Mouse (Mus musculus): Measurements from ENCODE around the gene Vamp9.

Vamp9 gene

DNA sequence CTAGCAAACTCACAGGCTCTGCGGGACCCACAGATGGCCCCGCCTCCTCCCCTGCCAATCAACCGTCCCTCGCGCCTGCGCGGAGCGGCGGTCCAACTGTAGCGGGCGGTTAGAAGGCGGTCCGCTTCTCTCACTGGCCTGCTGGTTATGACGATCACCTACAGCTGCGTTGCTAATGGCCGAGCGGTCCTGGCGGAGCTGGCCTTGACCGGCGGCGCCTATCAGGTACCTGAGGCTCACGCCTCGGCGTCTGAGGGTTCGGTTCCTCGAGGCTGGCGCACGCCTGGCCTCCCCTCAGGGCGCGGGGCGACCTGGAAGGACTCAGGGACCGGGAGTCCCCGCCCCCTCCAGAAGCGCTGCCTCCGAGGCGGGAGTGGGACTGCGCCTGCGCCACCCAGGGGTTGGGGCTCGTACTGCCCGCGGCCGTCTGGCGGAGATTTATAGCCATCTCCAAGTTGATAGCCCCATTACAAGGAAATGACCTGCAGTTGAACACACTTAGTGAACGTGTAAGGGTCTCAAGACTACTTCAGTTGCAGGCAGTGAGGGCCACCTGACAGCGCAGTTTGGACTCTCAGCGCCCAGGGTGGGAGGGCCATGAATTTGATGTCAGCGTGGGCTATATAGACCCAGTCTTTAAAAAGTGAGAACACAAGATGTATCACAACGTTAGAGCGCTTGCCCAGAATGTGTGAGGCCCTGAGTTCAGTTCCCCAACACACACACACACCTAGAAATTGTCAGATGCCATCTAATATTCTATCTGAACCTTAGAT is at the start of gene Vamp9:
Gene Vamp9 (plus strand): TSS at position 74 of the 776 bp plus-strand sequence.
- peak; percentile 95 for DNase-seq

DNA sequence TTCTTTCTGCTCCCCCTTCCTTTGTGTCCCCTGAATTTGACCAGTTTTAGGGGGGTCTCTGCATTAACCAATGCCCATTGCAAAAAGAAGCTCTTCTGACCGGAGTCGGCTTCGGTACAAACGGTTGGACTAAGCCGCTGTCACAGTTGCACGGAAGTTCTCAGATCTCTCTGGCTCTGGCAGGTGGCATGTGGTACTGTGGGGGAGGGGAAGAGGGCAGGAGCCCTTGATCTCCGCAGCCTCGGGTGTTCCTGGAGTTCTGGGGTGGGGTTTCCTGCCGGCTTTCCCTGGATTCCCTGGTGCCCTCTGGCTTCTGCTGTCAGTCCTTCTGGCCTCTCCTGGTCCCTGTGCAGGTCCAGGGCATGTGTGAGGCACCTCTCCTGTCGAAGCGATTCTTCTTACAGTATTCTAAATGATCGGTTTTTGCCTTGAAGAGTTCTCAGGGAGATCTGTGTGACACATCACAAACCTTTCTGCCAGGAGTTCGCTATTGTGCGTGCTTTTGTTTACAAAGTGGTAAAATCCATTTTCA is 48.9 kb upstream of the Vamp9 start:
- DNase-seq, result no peak

DNA sequence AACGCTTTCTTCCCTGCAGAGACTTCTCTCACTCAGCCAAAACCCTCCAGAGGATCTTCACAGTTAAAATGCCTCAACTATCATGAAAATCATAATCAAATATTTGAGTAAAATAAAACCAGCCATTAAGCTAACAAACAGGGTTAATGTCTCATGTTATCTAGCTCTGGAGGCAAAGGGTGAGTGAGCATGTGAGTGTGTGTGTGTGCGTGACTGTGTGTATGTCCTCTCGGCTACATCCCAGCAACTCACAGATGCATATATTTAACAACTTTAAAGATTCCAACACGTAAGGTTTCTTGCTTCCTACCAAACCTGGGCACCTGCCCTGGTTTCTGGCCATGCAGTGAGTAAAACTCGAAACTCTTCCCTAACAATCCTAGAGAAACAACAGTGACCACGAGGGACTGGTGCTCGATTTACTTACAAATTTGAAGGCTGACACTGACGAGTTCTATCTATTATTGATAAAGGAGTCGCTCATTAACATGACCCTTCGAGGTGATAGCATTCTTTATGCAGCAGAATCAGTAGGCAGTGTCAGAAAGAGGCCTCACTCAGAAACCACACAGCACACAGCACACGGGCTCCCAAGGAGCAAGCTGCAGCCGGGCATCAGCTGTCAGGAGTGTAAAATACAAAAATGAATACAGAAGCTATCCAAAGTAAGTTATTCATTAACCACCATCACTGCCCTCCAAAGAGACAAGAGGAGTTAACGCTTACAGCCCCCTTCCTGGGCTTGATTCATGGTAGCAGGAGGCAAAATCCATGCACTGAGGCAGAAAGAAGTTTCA is 46.2 kb upstream of the Vamp9 start:
- no peak for DNase-seq

DNA sequence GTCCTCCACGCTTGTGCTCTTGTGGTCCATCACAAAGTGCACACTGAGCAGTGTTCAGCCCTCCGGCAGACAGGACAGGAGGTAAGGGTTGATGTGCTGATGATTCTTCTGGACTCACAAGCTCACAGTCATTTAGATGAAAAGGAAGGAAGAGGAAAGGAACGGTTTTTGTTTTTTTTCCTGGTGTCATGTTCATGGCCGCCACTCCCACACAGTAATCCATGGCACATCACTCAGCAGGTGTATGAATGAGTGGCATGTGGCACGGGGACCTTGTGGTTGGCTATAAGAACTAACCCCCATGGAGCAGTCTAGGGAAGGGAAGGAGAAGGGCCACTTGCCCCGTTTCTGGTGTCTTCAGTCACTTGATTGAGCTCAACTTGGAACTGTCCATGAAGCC is 44.2 kb upstream of the Vamp9 start:
- DNase-seq, result no peak

DNA sequence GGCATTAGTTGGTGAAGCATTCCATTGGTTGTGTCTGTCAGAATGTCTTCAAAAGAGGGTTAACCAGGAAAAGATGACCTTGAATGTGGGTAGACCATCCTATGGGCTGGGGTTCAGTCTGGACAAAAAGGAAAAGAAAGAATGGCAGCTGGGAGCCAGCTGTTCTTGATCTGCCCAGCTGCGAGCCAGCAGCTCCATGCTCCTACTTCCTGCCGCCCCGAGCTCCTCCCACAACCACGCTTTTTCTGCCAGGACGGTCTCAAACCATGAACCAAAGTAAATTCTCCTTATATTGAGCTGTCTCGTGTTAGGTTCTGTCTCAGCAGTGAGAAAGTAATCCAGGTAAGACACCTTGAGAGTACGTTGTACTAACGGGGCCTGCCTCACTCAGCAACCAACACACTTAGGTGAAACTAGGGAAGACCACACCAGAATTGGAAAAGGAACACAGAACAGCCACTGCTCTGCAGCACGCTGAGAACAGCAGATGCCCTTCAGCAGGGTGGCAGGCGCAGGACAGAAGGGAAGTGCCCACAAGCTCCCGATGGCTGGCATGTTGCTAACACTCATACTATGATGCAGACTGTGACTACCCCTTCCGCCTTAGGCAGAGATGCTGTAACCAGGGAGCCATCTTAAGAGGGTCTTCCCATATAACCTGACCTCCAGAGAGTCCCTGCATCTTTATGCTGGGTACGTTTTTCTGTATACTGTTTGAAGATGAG is 42.2 kb upstream of the Vamp9 start:
- DNase-seq, result peak; percentile 48

DNA sequence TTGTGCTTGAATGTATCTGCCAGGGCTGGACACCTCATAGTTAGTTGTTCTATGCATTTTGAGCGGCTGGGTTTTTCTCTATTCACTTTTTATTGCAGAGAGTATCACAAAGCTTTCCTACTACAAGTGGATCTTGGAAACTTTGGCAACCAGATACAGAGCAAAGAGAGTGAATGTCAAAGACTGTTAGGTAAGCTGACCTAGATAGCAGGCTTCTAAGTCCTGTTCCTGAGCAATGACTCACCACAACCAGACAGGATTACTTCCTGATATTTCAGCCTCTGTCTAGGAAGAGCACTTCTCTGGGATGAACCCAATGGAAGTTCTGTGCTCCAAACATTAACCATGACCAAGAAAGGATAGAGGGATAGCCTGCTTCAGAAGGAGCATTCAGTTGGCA is 40.3 kb upstream of the Vamp9 start:
- no peak for DNase-seq

DNA sequence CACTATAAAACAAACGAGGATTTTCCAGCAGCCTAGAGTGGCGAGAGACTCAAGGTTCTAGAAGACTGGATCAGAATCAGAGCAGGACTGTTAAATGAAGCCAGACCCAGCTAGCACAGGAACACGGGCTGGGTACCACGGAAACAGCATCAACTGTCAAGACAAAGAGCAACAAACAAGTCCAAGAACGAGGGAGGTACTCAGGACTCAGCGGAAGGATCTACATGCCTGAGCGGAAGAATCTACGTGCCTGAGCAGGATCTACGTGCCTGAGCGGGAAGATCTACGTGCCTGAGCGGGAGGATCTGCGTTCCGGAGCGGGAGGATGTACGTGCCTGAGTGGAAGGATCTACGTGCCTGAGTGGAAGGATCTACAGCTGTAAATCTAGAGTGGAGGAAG is 37.8 kb upstream of the Vamp9 start:
- no peak for DNase-seq

DNA sequence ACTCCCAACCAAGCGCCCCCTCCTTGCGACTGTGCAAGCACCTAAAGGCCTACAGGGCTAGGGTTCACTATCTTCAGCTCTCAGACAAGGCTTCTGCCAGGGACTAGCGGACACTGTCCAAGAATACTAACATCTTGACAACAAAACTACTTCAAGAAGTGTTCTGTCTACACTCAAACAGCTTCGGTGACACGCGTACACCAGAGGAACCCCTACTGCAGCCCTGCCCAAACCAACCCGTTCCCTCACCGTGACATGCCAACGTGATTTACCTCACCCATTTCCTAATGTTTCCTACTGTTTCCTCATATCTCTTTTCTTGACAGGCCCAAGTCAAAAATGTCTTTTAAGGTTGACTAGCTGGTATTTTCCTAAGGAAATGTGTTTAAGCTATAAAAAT is 37.1 kb upstream of the Vamp9 start:
- no peak for DNase-seq

DNA sequence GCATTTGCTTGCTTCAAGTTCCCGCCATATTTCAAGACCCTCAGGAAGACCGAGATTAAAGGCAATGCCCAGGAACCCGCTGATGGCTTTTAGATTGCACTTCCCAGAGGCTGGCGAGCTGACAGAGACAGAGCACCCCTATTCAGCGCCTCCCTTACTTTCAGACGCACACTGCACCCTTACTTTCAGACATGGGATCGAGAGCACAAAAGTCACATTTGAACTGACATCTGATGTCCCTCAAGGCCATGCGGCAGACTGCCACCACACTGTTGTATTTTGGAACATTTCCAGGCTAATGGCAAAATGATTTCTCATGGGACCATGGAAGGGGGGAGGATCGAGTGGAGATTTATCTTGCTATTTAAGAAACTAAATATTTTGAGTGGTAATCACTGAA is 28.5 kb upstream of the Vamp9 start:
- DNase-seq, result no peak

DNA sequence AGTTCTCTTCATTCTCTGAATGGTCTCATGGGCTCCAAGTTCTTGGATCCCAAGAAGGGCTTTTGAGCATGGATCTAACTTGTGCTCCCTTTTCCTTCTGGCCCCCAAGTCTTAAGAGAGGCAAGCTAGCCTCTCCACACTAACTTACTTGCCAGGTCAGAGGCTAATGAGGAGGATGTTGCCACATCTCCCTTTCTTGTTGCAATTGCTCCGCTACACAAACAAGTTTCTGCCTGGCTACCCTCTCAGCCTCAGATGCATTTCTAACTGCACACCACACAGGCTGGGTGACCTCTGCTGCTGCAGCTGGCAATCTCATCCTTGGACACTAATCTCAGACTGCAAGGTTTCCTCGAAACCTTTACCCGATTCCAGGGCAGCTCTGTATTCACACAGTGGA is 23.6 kb upstream of the Vamp9 start:
- DNase-seq, result no peak

DNA sequence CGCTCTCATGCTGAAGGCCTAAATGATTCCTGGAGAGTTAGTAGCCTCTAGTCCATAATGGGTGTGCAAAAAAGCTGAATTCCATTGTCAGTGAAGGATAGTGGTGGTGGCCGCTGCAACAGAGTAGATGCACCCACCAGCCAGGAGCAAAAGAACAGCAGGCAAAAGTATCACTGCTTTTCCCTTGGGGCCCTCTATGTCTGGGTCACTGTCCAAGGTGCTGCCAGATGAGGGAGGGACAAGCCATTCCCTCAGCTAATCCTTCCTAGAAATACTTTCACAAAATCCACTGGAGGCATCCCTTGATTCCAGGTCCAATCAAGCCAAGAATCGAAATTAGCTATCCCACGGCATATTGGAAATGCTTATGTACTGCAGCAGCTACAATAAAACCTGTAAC is 22.0 kb upstream of the Vamp9 start:
- DNase-seq, result no peak

DNA sequence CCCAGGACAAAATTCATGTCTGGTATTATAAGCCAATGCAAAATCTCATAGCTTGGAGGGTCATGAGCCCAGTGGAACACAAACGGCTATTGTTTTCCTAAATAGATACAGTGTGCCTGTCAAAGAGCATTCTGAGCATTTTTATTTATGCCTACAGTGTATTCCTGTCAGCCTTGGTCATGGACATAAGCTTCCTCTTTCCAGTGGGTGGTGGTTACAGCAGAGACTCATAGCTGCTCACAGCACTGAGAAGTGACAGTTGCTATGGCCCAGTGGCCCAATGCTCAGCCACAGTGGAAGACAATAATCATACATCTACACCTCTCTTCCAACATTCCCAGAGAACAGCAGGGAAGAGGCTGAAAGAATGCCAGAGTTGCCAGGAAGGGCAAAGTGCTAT is 18.9 kb upstream of the Vamp9 start:
- no peak for DNase-seq

DNA sequence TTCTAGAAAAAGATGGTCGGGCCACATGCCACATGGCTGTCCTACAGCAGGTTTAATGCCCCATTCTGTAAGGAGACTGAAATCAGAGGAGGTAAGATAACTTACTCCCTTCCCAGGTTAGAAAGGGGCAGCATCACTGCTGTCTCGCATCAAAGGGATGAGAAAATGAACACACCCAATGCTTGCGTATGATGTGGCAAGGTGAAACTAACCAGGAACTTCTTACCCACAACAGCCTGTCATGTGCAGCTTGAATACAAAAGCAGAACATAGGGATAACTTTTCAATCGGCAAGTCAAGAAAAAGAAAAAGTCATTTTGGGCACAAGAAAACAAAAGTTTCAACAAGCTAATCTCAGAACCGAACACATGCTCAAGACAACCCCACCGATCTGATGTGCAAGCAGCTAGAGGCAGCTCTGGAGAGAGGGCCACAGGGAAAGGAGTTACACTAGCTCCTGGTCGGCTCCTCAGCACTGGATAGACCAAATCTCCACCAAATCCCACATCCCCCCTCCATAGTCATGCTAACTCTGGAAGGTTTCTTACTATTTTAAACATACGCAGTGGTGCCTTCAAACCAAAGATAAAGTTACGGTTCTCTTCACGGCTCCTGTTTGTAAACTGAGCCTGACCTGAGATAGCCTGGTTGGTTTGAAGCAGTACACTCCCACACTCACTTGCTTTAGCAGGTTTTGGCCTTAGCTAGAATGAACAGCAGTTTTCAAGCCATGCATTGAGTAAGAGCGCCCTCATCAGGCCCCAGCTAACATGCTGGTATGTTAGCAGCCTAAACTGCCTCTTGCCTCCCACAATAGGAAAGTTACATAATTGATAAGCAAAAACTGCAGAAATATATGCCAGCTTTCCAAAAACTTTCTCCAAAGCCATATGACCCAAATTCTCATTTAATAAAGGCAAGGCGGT is 14.3 kb upstream of the Vamp9 start:
- peak; percentile 60 for DNase-seq

DNA sequence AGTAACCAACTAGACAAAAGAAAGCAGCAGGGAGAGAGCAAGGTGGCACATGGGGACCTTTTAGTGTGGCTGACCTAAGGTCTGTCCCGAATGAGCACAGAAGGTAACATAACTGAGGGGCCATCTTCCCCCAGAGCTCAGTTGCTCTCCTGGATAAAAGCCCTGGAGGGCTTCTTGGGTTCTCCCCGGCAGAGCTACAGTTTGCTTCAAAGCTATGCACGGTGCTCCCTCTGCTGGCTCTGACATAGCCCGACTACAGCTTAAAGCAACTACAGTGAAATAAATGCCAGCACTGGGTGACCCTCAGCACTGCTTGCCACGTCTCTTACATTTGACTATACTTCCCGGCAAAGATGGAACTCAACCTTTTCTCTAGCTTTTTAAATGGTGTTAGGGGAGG is 6.0 kb upstream of the Vamp9 start:
- DNase-seq, result peak; percentile 30

DNA sequence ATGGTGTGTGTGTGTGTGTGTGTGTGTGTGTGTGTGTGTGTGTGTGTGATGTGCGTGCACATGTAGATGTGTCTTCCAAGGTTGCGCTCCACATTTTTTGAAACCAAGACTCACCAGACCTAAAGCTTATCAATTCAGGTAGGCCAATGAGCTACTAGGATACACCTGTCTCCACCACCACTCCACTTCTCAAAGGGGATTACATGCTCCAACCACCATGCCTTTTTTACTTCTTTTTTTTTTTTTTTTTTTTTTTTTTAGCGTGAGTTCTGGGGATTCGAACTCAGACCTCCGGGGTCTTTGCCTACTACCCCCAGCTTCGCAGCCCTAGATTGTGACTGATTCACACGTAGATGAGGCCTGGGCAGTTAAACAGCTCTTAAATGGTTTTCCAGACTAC is 323 bp upstream of the Vamp9 start:
- peak; percentile 13 for DNase-seq

DNA sequence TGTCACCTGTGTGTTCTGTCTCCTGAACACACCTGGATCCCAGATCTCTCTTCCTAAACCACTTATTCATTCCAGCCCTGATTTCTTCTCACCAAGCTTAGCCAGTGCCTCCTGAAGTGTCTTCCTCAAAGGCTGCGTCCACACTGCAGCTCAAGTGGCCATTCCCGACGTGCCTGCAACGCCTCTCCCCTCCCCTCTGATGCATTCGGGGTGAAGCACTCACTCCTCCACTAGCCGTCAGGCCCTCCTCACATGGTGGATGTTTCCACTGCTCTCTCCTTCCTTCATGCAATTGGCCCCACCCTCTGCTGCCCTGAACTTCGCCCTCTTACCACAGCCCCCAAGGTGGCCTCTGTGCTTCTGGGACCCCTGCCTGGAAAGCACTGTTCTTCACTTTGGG is 9.4 kb downstream of the Vamp9 start:
- DNase-seq, result no peak

DNA sequence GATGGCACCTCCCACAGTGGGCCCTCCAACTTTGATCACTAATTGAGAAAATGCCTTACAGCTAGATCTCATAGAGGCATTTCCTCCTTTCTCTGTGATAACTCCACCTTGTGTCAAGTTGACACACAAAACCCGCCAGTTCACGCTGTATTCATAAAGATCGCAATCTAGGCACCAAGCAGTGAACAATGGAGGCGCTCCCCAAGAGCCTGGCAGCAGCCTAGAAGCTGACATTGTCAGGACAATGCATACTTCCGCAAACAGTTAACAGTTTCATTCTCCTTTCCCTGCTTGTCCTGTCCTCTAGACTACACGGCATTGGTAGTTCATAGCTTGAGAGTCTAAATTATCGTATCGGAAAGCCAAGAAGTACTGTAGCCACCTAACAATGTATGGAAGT is 16.0 kb downstream of the Vamp9 start:
- DNase-seq, result no peak

DNA sequence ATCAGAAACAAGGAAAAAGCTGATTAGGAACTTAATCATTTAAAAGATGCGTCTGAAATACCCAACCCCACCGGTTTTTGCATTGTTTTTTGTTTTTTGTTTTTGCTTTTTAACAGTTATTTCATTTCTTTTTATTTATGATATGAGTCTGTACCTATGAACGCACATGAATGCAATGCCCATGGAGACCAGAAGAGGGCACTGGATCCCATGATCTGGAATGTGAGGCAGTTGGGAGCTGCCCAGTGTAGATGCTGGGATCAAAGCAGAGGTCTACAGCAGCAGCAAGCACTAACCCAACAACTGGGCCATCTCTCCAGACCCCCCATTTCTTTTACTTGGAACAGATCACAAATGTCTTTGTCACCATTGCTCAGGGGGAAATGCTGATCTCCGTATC is 21.9 kb downstream of the Vamp9 start:
- no peak for DNase-seq

DNA sequence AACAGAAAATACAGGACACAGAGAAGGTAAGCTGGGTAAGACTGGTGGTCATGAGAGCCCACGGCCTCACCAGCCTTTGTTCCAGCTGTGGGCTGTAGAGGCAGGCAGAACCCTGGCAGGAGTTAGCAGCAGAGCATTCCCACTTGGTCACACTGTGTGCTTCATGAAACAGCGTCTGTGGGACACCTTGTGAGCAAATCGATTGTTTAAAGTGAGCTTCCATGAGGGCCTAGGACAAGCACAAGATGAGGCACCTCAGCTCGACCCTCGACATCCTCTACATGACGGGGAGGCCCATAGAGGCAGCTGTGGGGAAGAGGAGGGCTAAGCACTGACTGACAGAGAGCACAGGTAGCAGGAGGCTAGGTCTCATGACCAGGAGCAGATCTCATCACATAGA is 25.9 kb downstream of the Vamp9 start:
- DNase-seq, result no peak

DNA sequence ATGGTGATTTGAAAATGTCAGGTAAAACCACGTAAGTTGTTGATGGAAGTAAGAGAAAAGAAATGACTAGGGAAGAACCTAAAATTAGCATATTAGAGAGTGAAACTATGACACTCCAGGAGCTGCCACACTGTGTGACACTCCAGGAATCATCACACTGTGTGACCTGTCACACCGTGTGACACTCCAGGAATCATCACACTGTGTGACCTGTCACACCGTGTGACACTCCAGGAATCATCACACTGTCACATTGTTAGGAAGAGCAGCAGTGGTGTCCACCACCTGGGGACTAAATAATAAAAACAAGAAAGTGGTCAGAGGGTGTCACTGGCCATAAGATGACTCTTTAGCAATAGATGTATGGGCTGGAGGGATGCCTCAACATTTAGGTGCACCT is 33.4 kb downstream of the Vamp9 start:
- no peak for DNase-seq

DNA sequence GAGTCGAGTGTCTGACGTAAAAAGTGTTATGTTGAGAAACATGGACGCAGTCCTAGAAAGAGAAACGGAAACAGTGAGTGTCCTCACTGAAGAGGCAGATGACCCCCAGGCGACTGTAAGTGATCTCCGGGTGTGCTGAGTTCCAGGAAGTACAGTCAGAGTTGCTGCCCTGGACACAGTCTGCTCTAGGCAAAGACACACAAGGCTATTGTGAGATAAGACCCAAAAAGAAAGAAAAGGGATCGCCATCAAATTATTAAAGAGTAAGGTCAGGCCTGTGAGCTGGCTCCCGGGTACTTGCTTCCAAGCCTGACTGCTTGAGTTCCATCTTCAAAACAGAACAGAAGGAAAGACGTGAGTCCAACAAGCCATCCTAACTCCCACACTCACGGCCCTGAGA is 35.2 kb downstream of the Vamp9 start:
- no peak for DNase-seq

DNA sequence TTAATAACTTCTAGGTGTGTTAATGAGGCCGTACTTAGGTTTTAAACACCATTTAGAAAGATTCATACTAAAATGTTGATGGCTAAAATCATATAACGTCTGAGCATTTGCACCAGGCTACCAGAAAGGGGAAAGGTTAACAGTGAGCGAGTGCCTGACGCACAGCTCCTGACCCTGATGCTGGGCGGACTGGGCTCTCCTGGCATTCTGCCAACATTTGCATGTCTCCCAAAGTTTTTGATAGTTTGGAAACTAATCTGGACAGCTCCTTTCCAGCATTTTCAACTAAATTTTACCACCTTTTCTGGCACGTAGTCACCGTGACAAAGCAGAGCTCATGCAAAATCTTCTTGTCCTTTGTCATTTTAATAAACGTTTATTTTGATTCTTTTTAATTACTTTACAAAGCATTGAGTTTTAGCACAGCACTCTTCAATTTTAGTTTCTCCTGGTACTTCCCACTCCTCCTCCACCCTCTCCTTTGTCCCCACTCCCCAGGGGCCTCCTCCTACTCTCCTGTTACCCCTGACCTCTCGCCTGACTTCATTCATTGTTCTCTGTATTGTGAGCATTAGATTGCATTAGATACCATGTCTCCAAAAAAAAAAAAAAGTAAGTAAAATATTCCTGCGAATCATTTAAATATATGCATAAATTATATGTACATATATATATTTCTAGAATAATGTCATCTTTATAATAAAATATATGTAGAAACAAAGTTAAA is 35.9 kb downstream of the Vamp9 start:
- DNase-seq, result no peak
